Mouse (Mus musculus): ENCODE measurements around the gene Prpsap2.

DNA sequence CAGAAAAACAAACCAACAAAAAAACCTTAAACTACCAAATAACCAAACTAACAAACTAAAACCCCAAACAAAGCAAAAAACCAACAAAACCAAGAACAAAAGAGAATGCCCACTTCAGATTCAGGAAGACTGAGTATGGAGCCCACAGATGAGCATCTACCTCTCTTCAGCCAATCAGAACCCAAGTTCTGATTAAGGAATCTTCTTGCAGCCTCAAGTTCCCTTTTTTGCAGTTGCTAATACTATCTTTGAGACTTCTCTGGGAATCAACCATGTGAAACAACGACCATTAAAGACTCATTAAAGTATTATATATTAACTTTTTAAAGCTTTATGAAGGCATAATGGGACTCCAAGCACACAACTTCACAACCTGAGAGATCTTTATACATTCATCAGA, 24.6 kb downstream of the Prpsap2 start:
- no peak for TF ChIP-seq CTCF (IDR thresholded peaks at IDR 0.05; ENCODE audit: low read depth, low read length)
- TF ChIP-seq POLR2A (IDR thresholded peaks at IDR 0.05; ENCODE audit: extremely low read depth, insufficient read depth, low read length): no peak
